Mouse (Mus musculus) megakaryocyte, embryonic 14.5 days (primary cell): ENCODE results near the gene Chid1. TPM values are rescaled to one million over a fixed set of nuclear protein-coding genes. Genes with fewer than 3 reads are reported as not detected.

Source experiments
- H3K27me3 ChIP-seq: replicated peaks from 2 replicates; pipeline ENCODE3; 2012; ENCODE audit warnings: inconsistent platforms
- H3K36me3 ChIP-seq: replicated peaks from 2 replicates; pipeline ENCODE3; 2012; ENCODE audit warnings: low read length, inconsistent platforms, mixed read lengths
- H3K4me1 ChIP-seq: 2 replicates; pipeline ENCODE4 v1.6.1; 2012; ENCODE audit warnings: inconsistent platforms
- H3K4me3 ChIP-seq: replicated peaks from 2 replicates; pipeline ENCODE3; 2012; ENCODE audit warnings: moderate library complexity, mild to moderate bottlenecking, inconsistent platforms
- H3K9me3 ChIP-seq: 2 replicates; pipeline ENCODE4 v1.6.1; 2012; ENCODE audit warnings: inconsistent platforms
- FLI1 ChIP-seq: IDR thresholded peaks from 2 replicates; pipeline ENCODE4 v1.6.1; 2012; ENCODE audit warnings: low read length, inconsistent platforms, mixed read lengths
- GATA1 ChIP-seq: IDR thresholded peaks from 3 replicates; pipeline ENCODE4 v1.6.1; 2012; ENCODE audit warnings: mixed read lengths, low read length, inconsistent platforms, borderline replicate concordance
- polyA plus RNA-seq: library from polyadenylated mRNA; stranded (reverse); fragments of >175 nt; gene quantifications from 2 replicates; pipeline ENCODE4 v1.2.3, GENCODE M21; 2012; ENCODE audit warnings: low replicate concordance; ENCODE audit not compliant: insufficient read depth

Gene Chid1
- polyA plus RNA-seq, 1 experiment, result 49.7 TPM

DNA sequence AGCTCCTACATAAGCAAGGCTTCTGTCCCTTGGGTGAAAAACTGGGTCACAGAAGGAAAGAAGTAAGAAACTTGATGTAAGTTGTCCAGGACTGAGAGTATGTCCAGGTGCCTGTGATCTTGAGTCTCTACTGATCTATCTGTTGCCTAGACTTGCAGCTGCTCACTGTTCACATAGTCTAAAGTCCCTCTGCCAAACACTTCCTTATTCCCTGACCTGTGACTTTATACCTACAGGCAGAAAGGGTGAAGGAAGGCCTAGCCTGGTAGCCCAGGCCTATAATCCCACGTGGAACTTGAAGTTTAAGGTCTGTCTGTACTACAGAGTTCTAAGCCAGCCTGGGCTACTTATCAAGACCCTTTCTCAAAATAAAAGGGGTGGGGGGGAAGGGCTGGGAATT lies 4.1 kb downstream of the Chid1 start:
- Histone ChIP-seq H3K4me1 (peaks cover 64% of the 10 kb centered on the region), H3K27me3 (no peaks in the 10 kb centered on the region), H3K9me3 (no peaks in the 10 kb centered on the region), H3K36me3 (peaks cover 37% of the 10 kb centered on the region), H3K4me3 (no peak overlapping the region)
- TF ChIP-seq GATA1 (no peak), FLI1 (no peak)

DNA sequence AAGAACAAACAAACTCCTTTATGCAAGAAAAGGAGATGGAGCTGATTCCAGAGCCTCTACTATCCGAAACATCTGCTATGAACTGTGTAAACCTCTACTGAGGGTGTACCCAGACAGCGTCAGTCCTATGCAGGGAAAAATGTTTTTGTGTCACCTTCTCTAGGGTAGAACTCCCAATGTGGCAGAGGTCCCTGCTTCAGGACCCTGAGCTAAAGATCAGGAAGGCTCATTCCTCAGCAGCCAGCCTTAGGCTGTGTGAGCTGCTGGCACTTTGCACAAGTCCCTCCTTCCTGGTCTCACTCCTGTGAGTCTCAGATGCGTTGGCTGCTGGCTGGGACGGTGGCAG lies 14.1 kb downstream of the Chid1 start:
- no peak for TF ChIP-seq GATA1
- no peak for TF ChIP-seq FLI1
- H3K9me3 ChIP-seq, result no peaks in the 10 kb centered on the region
- no peak overlapping the region for H3K4me3 ChIP-seq
- H3K4me1 ChIP-seq, result peaks cover 65% of the 10 kb centered on the region
- no peaks in the 10 kb centered on the region for H3K27me3 ChIP-seq
- H3K36me3 ChIP-seq, result peaks cover 99% of the 10 kb centered on the region

DNA sequence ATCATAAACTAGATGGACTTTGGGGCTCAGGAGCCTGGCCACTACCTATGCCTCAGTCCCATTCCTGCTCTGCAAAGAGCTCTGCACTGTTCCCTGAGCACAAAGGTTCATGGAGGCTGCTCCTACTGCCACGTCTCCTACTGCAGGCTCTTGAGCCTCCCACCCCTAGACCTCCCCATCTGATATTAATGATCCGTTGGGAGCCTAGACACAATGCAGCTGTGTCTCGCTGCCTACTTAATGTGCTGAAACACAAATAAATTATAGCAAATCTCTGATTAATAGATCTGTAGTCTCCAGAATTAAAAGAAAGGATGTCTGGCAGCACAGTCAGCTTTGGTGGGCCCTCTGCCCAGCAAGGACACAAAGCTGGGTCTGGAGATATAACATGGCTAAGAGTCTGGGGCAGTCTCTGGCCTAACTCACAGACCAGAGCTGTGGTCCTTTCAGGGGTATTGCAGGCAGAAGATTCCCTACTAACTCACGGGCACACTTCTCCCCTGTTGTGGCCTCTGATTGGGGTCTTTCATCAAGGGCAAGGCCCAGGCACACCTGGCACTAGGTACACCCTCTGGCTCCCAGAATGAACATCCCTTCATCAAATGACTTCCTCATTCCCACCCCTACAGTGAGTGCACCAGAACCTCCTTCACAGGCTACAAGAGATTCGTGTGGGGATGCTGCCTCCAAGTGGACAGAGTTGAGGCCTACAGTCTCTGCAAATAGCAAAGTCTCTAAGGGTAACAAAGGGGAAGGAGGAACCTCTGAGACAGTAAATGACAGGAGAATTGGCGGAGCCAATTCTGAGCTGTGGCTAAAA lies 14.7 kb downstream of the Chid1 start:
- Histone ChIP-seq H3K4me1 (peaks cover 68% of the 10 kb centered on the region), H3K4me3 (no peak overlapping the region), H3K36me3 (peaks cover 99% of the 10 kb centered on the region), H3K27me3 (no peaks in the 10 kb centered on the region), H3K9me3 (no peaks in the 10 kb centered on the region)
- TF ChIP-seq GATA1 (no peak), FLI1 (no peak)

DNA sequence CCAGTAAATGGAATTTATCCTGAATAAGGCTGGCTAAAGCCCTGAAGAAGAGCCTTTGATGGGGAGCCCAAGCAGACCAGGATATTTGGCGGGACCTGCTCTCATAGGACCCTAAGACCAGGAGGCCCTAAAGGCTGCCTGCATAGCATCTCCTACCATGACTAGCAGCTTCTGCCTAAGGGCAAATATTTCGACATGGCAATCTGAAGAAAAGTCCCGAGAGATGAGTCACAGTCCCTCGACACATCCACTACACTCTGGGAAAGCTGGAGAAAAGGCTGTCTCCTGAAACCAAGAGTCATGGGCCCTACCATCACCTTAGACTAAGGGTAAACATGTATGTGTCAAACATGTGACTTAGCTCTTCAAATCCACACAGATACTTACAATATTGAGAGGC lies 15.4 kb downstream of the Chid1 start:
- H3K9me3 ChIP-seq, result no peaks in the 10 kb centered on the region
- H3K36me3 ChIP-seq, result peaks cover 99% of the 10 kb centered on the region
- H3K27me3 ChIP-seq, result no peaks in the 10 kb centered on the region
- TF ChIP-seq FLI1, result no peak
- TF ChIP-seq GATA1, result no peak
- peaks cover 68% of the 10 kb centered on the region for H3K4me1 ChIP-seq
- no peak overlapping the region for H3K4me3 ChIP-seq

DNA sequence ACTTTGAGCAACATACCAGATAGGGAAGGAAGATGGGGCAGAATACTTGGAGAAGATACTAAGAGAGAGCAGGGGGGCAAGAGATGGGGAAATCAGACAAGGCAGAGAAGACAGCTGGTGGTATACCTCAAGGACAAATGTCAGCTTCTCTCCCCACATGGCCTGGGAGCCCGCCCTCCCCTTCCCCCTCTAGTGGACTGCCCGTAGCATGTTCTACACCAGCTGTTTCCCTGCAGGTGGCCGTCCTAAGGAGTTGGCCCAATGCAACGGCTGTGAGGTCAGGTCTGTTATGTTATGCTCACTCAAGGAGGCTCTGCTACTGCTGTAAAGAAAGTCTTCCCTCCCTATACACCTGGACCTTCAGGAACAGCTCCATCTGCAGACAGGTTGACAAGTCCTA lies 16.6 kb downstream of the Chid1 start:
- H3K36me3 ChIP-seq, result peaks cover 99% of the 10 kb centered on the region
- peaks cover 62% of the 10 kb centered on the region for H3K4me1 ChIP-seq
- no peaks in the 10 kb centered on the region for H3K9me3 ChIP-seq
- H3K27me3 ChIP-seq, result no peaks in the 10 kb centered on the region
- no peak overlapping the region for H3K4me3 ChIP-seq
- TF ChIP-seq FLI1 (no peak), GATA1 (no peak)

DNA sequence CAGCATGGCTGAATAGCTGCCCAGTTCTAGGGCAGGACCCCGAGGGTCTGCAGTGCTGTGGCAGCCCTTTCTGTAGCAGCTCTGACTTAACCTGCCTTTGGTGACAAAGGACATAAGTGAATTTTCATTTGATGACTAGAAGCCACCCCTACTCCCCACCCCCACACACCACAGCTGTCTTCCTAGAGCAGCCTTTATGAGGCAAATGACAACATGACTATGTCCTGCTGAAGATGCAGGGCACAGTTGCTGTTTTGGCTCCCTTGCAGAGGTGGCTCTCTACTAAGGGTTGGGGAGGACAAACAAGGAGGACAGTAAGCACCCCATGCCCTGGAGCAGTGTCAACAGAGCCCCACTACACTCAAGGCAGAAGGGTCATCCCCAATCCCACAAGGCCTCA lies 19.9 kb downstream of the Chid1 start:
- TF ChIP-seq GATA1 (no peak), FLI1 (no peak)
- peaks cover 98% of the 10 kb centered on the region for H3K36me3 ChIP-seq
- H3K4me3 ChIP-seq, result no peak overlapping the region
- H3K4me1 ChIP-seq, result peaks cover 40% of the 10 kb centered on the region
- H3K9me3 ChIP-seq, result no peaks in the 10 kb centered on the region
- H3K27me3 ChIP-seq, result no peaks in the 10 kb centered on the region

DNA sequence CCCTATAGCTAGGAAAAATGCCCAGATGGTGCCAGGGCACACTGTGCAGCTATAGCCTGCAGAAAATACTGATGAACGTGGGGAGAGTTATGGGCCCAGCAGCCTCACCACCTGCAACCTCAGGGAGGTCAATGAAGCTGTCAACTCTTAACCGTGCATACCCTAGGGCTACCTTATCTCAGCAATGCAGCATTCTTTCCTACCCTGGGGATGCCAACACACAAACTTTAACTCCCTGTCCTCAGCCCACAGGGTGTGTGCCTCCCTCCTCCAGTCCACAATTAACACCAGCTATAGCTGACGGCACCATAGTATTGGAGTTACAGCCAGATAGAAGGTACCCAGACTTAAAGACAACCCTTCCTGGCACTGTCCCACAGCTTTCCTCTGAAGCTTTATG lies 20.7 kb downstream of the Chid1 start:
- H3K36me3 ChIP-seq, result peaks cover 96% of the 10 kb centered on the region
- no peaks in the 10 kb centered on the region for H3K27me3 ChIP-seq
- H3K4me1 ChIP-seq, result peaks cover 31% of the 10 kb centered on the region
- no peak overlapping the region for H3K4me3 ChIP-seq
- no peaks in the 10 kb centered on the region for H3K9me3 ChIP-seq
- no peak for TF ChIP-seq GATA1
- TF ChIP-seq FLI1, result no peak

DNA sequence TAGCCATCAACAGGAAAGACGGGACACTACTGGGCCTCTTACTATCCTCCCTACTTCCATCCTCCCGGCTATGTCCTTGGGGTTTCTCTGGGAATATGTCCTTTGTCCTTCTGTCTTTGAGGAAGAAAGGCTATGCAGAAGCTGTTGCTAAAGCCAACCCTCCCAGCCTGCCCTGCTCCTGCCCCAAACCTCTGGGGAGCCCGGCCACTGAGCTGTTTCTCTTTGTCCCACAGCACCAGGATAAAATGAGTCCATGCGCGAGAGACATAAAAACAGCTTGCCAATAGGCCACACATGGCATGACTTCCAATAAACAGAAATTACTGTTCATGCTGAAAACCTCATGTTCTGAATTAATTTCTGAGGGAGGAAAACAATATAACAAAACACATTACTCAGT lies 21.4 kb downstream of the Chid1 start:
- Histone ChIP-seq H3K4me1 (peaks cover 25% of the 10 kb centered on the region), H3K36me3 (peaks cover 96% of the 10 kb centered on the region), H3K4me3 (no peak overlapping the region), H3K27me3 (no peaks in the 10 kb centered on the region), H3K9me3 (no peaks in the 10 kb centered on the region)
- no peak for TF ChIP-seq FLI1
- TF ChIP-seq GATA1, result no peak

DNA sequence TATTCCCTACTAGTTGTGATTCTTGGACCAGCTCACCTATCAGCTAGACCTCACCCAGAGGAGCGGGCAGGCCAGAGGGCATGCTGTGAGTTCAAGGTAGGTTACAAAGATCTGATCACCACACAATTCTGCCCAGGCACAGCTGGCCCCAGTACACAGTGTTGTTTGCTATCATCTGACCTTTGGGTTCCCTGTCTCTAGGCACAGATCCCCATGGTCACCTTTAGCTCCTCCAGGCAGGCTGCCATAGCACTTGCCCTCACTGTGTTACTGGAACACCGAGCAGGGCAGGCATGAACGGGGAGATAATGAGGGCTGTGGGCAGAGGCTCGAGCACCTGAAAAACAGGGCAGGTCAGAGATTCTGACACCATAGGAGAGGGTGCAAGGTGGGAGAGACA lies 22.0 kb downstream of the Chid1 start:
- no peak for TF ChIP-seq FLI1
- Histone ChIP-seq H3K4me1 (peaks cover 18% of the 10 kb centered on the region), H3K4me3 (no peak overlapping the region), H3K27me3 (no peaks in the 10 kb centered on the region), H3K36me3 (peaks cover 95% of the 10 kb centered on the region), H3K9me3 (no peaks in the 10 kb centered on the region)

DNA sequence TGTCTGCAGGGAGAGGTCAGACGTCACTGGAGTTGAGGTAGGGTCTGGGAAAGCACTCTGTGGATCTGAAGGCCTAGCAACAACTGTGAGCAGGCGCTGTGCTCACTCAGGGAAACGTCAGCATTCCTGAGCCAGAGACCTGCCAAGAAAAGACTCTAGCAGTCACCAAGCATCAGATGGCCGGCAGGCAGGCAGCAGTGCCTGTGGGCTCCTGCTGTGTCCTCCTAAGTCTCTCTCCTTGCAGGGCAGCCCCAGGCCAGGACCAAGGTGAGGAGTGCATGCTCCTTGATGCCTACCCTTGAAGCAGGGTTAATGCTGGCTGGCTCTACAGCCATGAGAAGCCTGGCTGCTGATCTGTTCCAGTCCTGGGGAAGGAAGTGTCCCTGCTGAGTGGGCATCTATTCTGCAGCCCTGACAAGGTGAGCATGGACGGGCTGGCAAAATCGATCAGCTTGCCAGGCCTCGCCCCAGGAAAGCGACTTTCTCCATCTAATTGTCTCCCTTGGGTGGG lies 28.9 kb downstream of the Chid1 start:
- TF ChIP-seq GATA1 (no peak), FLI1 (no peak)
- Histone ChIP-seq H3K4me1 (peaks cover 27% of the 10 kb centered on the region), H3K27me3 (no peaks in the 10 kb centered on the region), H3K4me3 (no peak overlapping the region), H3K36me3 (peaks cover 90% of the 10 kb centered on the region), H3K9me3 (no peaks in the 10 kb centered on the region)

DNA sequence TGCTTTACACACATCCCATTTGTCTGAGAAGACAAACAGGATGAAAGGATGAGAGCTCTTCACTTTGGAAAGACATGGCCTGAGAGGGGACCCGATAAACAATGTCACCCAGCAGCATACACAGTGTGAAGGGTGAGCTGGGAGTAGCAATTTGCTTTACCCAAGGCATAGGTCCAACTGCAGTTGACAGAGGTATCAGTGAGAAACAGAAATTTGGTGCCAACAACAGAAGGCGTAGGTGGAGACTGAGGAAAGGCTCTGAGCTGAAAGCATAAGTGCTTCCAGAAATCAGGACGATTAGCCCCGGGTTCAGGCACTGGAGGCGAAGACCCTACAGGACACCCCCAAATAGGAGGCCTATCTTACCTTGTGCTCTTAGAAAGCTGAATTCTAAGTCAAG lies 29.5 kb downstream of the Chid1 start:
- H3K27me3 ChIP-seq, result no peaks in the 10 kb centered on the region
- peaks cover 27% of the 10 kb centered on the region for H3K4me1 ChIP-seq
- no peaks in the 10 kb centered on the region for H3K9me3 ChIP-seq
- H3K36me3 ChIP-seq, result peaks cover 88% of the 10 kb centered on the region
- TF ChIP-seq FLI1, result no peak
- TF ChIP-seq GATA1, result no peak
- H3K4me3 ChIP-seq, result no peak overlapping the region
